Mouse (Mus musculus) adrenal gland, postnatal 14 days (tissue): ENCODE results near the gene Zfpl1. TPM values are rescaled to one million over a fixed set of nuclear protein-coding genes. Genes with fewer than 3 reads are reported as not detected.

Experiments used
- DNase-seq: peaks from one replicate; pipeline ENCODE4 v3.0.0; 2021; ENCODE audit warnings: mixed read lengths
- total RNA-seq: library from RNA; stranded (reverse); gene quantifications from 2 replicates; pipeline ENCODE4 v1.2.3, GENCODE M21; 2021

Gene Zfpl1
- total RNA-seq, 1 experiment from 2014 or later, result 33.5 TPM

- DNase-seq, result no peak
Measured at GRCm38 (mm10) chr19:6101186-6101585, 16.4 kb upstream of the Zfpl1 start.

- peak; percentile 45 for DNase-seq
Measured at GRCm38 (mm10) chr19:6097847-6098246, 13.1 kb upstream of the Zfpl1 start.

GRCm38 (mm10) chr19:6094119-6094518 is 9.4 kb upstream of the Zfpl1 start, which contains the start of gene AC131692.1:
Gene AC131692.1, plus strand, starts transcription at chr19:6094419.
- no peak for DNase-seq

- no peak for DNase-seq
Measured at GRCm38 (mm10) chr19:6088841-6089240, 4.1 kb upstream of the Zfpl1 start.

GRCm38 (mm10) chr19:6085417-6085879 is 692 bp upstream of the Zfpl1 start:
- DNase-seq, result peak; percentile 80

- no peak for DNase-seq
Measured at GRCm38 (mm10) chr19:6082156-6082555, 2.6 kb downstream of the Zfpl1 start, which contains the start of gene Gm28374. Gene Gm28374, minus strand, starts transcription at chr19:6082256.

GRCm38 (mm10) chr19:6079983-6080480 is 4.7 kb downstream of the Zfpl1 start, which contains the start of gene Tmem262:
Gene Tmem262, plus strand, starts transcription at chr19:6080033.
- no peak for DNase-seq

GRCm38 (mm10) chr19:6076564-6077393 is 8.0 kb downstream of the Zfpl1 start, which contains the start of gene Vps51:
Gene Vps51, minus strand, starts transcription at chr19:6077231.
- DNase-seq, result peak; percentile 90

- no peak for DNase-seq
Measured at GRCm38 (mm10) chr19:6073889-6074288, 10.9 kb downstream of the Zfpl1 start.

- DNase-seq, result no peak
Measured at GRCm38 (mm10) chr19:6071261-6071660, 13.5 kb downstream of the Zfpl1 start.

GRCm38 (mm10) chr19:6070571-6071250 is 14.0 kb downstream of the Zfpl1 start:
- no peak for DNase-seq

- no peak for DNase-seq
Measured at GRCm38 (mm10) chr19:6069851-6070250, 14.9 kb downstream of the Zfpl1 start.

GRCm38 (mm10) chr19:6068951-6069350 is 15.8 kb downstream of the Zfpl1 start:
- DNase-seq, result no peak

- DNase-seq, result peak; percentile 97
Measured at GRCm38 (mm10) chr19:6067724-6068415, 16.9 kb downstream of the Zfpl1 start, which contains the start of gene Tm7sf2. Gene Tm7sf2, minus strand, starts transcription at chr19:6068373.

GRCm38 (mm10) chr19:6067011-6067723 is 17.6 kb downstream of the Zfpl1 start:
- DNase-seq, result peak; percentile 92

GRCm38 (mm10) chr19:6066571-6066970 is 18.2 kb downstream of the Zfpl1 start:
- DNase-seq, result no peak

GRCm38 (mm10) chr19:6063081-6063480 is 21.7 kb downstream of the Zfpl1 start:
- DNase-seq, result no peak

GRCm38 (mm10) chr19:6062418-6062817 is 22.3 kb downstream of the Zfpl1 start:
- no peak for DNase-seq

- DNase-seq, result peak; percentile 79
Measured at GRCm38 (mm10) chr19:6061641-6062302, 23.0 kb downstream of the Zfpl1 start.

GRCm38 (mm10) chr19:6061021-6061533 is 23.7 kb downstream of the Zfpl1 start, which contains the start of gene Znhit2:
Gene Znhit2, plus strand, starts transcription at chr19:6061192.
- DNase-seq, result peak; percentile 96

GRCm38 (mm10) chr19:6058966-6059365 is 25.8 kb downstream of the Zfpl1 start:
- peak; percentile 4 for DNase-seq
